Mouse (Mus musculus): Measurements from ENCODE around the gene Gpx5.

Gpx5 gene

DNA sequence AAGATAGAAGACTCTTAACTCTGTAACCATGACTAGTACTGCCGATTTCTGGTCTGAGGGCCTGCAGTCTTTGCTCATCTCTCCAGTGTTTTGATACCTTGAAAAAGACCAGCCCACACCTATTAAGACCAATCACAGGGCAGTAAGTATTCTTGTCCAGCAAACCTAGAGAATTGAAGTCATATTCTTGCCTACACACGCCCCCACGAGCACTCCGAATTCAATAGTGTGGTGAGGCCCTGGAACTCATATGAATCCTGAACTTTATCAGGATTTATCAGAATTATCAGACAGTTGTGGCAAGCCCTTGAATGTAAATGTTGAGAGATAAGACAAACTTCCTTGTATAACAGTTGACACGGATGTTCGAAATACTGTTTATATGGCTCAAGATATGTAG, at the start of gene Gpx5:
Gene Gpx5 (minus strand): TSS at position 101 of the 400 bp plus-strand sequence.
- DNase-seq (ENCODE audit: low spot score in 2 of 2): no peak

DNA sequence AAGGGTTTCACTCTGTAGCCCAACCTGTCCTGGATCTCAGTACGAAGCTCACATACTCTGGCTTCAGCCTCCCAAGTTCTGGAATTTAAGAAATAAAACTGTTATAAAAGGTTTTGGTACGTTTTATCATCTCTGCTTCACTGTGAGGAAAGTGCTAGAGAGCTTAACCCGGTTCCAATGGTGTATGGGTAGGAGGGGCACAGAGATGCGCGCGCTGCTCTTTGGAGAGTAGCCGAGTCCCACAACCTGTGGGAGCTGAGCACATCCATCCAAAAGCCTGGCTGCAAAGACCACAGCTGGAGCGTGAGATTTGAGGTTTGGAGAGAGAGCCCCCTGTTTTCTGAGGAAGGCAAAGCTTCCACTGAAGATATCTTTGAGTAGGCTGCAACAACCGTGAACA, 34.9 kb upstream of the Gpx5 start:
- DNase-seq (ENCODE audit: low spot score in 2 of 2): no peak

DNA sequence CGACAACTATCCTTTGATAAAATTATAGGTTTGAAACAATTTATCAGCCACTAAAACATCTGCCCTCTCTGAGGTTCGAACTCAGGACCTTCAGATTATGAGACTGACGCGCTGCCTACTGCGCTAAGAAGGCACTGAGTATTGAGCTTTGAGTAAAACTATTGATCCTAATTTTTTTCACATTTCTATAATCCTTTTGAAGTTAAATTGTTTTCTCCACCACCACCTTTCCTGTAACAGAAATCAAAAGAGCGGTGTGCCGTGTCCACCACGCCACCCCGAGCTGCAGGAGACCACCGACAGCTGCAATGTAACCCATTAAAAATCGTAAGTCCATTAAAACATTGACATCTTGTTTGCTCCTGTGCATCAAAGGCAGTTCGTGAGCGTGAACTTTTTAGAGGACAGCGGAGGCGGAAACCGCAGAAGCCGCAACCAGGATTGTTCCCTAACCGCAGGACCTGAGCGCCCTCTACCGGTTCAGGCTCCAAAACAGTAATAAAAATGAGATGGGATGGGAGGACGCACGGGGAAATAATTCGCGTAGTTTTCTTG, 34.2 kb upstream of the Gpx5 start:
- DNase-seq (ENCODE audit: low spot score in 2 of 2): peak; percentile 48 to 77

DNA sequence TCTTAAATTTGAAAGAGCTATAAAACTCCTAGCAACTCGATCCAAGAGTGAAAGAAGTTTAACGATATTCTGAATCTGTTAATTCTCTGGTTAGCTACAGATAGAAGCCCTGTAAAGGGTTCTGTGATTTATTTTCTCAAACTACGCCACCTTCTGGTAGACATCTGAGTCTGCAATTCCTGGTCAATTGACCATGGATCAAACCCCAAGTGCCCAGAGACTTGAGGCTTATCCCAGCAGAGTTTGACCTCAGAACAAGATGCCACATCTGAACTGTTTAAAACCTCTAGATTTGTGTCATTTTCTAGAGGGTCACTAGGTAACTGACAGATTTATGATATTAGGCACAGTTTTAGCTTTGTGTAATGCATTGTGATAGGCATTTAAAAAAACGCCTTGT, 33.7 kb upstream of the Gpx5 start:
- DNase-seq (ENCODE audit: low spot score in 2 of 2): peak in 1 of 2 experiments; percentile 6

DNA sequence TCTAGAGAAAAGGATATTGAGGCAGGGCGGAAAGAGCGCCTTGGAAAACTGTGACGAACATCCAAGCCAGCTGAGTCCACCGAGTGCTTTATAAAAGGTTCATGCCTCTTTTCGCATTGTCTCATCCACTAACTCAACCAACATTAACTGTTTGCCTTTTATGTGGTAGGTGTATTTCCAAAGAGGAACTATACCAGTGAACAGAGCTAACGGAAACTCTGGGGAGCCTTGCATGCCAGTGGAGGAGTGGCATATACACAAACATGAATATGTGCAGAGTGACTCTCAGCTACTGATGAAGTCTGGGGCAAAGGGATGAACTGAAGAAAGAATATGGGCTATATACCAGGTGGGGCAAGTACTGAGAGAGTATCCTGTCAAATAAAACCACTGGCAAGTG, 30.9 kb upstream of the Gpx5 start:
- DNase-seq (ENCODE audit: low spot score in 2 of 2): no peak

DNA sequence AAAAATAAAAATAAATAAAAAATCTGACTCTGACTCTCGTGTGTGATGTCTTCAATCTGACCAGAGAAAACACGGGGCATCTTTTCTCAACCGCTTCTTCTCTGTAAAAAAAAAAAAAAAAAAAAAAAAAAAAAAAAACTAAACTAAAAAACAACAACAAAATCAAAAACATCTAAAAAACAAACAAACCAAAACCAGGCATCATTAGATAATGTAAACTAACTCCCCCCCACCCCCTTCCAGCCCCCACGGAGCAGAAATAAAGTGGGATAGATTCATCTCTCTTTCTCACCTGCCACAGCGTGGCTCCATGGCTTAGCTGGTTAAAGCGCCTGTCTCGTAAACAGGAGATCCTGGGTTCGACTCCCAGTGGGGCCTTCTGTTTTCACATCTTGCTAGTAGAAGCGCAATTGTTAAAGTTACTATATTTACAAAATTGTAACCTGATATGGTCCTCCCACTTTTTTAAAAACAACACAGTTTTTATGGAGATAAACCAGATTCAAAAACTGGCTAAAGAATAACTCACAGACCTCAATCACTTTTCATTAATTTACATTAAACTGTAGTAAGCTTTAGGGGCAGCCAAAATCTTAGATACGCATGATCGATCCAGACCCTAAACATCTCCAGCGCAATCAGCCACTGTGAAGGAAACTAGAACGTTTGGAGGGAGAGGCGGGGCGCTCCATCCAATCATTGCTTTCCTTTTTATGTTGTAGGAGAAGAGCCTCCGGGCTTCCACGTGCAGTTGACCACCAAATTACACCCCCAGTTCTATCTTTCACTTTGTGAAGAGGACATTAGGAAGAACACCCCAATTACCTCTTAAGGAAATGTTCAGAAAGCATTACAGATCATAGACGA, 30.2 kb upstream of the Gpx5 start:
- DNase-seq (ENCODE audit: low spot score in 2 of 2): no peak

DNA sequence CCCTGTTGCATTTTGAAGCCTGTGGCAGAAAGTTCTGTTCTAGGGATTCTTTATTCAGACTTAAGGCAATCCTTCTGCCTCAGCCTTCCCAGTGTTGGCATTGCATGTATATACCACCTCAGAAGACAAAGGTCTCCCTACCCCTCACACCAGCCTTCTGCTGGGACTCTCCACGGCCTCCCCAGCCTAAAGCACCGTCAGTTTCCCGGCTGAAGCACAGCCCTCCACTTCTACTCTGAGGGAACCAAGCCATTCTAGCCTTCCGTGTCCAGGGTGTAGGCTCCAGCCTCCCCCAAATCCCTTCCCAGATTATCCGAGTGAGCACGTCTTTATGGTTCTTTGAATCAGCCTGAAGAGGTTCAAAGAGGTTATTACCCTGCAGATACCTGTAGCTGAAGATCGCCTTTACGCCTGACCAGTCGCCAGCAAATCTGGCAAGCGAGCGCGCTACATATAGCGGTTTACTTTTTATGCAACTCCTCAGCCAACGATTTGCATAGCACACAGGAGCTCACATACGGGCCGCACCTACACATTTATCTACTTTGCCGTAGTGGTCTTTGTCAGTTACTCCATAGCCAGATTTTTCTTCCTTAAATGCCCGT, 29.5 kb upstream of the Gpx5 start:
- no peak for DNase-seq (ENCODE audit: low spot score in 2 of 2)

DNA sequence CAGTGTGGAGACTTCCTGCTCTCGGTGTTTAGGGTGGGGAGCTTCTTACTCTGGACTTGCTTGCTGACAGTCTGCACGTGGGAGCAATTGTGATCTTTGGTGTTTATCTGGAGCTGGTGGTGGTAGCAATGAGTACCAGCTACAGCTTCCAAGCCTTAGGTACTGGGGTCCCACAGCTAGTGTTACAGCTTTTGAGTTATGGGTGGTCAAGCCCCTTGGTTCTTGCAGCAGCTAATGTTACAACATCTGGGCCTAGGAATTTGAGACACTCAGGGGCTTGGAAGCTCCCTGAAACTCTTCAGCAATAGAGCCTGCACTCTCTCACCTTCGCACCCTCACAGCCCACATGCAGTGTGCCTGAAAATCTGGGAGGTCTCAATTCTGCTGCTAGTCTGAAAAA, 27.7 kb upstream of the Gpx5 start:
- DNase-seq (ENCODE audit: low spot score in 2 of 2): no peak

DNA sequence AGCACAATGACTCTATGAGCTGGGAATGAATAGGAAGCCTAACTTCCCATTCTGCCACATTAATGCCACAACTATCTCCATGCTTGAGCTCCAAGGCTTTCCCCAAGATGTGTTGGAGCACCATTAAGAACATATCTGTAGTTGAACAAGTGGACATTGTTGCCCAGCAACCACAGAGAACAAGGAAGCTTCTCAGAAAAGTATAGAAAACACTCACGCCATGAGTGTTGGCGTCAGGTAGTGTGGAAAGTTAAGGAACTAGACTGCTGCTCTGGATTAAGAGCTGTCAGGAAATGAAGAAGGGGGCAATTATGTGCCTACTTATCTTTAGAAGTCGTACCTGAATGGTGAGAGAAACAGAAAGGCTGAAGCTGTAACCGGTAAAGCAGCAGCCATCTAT, 21.4 kb upstream of the Gpx5 start:
- no peak for DNase-seq (ENCODE audit: low spot score in 2 of 2)

DNA sequence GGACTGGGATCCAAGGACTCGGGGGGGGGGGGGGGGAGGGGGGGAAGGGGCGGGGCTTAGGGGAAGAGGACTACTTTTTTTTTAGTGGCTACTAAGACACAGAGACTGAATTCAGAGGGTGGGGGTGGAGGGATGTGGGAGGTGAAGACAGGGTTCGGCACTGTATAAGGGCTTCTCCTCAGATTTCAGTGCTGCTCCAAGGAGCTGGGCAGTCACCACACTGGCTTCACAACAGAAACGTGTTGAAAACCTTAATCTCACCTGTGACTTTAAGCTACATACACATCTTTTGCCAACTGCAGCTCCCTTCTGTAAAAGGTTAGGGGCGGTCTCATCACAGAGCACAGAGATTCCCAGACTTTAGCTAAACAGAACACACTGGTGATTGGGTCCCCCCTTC, 20.3 kb upstream of the Gpx5 start:
- DNase-seq (ENCODE audit: low spot score in 2 of 2): no peak

DNA sequence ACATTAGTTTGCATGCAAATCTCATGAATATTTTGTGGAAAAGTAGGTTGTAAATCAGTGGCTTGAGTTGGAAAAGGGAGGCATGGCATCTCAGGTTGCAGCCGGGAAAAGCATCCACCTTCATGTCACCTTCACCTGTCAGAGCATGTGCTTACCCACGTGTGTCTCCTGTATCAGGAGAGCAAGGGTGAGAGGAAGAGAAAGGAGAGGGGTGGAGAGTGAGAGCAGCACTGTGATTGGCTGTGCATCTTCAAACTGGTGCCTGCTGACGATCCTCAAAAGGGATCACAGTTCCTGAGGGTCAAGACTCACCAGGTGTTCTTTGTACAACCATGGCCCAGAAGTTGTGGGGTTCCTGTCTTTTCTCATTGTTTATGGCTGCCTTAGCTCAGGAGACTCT, 19.4 kb upstream of the Gpx5 start, which contains the start of gene Gpx6:
Gene Gpx6 (plus strand): TSS at position 200 of the 400 bp plus-strand sequence.
- DNase-seq (ENCODE audit: low spot score in 2 of 2): no peak

DNA sequence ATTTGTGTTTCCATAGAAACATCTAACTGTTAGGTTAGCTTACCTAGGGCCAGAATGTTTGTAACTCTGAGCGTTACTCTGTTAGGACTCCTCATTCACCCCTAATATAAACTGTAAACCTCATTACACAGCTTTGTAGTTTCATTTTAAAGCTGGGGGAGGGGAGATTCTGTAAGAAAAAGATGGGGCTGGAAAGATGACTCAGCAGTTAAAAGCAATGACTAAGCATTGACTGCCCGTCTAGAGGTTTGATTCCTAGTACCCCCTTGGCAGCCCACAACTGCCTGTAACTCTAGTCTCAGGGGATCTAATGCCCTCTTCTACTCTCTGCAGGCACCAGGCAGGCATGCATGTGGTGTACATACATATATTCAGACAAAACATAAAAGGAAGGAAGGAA, 17.3 kb upstream of the Gpx5 start:
- no peak for DNase-seq (ENCODE audit: low spot score in 2 of 2)

DNA sequence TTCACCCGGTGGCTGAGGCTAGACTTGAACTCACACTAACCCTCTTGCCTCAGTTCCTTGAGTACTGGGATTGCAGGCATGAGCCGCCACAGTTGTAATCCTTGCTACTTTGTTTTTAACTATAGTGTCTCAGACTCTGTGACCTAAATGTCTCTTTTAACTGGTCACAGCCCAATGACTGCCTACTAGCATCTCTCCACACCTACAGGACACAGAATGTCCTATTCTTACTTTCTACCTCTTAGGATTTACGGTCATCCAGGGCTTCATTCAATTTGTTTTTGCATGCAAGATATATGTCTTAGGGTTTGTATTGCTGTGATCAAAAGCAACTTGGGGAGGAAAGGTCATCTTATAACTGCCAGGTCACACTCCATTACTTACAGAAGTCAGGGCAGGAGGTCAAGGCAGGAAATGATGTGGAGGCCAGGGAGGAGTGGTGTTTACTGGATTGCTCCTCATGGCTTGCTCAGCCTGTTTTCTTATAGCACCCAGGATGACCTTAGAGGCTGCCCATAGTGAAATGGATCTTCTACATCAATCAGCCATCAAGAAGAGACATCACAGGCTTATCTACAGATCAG, 12.0 kb upstream of the Gpx5 start:
- DNase-seq (ENCODE audit: low spot score in 2 of 2): no peak

DNA sequence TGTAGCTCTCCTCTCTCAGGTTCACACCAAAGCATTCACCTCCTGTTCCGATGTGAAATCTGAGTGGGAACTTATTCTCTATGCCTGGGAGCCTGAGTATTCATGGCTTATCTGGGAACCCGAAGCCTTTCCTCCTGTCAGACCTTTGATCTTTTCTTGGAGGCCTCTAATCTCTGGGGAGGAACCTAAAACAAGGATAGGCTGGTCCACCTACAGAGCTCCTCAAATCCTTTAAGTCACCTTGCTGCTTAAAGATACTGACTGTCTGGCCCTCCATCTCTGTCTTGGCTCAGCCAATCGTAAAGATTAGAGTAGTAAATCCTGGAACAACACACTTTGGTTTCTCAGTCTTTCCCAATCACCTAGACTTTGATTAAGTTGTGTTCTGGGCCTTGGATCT, 6.0 kb upstream of the Gpx5 start:
- DNase-seq (ENCODE audit: low spot score in 2 of 2): no peak

DNA sequence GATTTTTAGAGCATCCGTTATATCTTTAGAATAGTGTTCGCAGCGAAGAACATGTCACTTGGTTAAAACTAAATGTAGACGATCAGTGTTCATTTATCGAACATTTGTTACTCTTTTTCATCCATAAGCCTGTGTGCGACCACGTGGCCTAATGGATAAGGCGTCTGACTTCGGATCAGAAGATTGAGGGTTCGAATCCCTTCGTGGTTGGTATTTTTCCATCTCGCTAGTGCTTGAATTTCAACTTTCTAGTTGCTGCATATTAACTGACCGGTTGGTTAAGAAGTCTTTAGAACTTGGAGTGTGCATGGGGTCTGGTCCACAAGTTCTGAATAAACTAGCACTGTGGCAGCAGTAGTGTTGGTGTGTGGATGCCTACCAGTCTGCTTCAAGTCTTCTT, 13.0 kb downstream of the Gpx5 start:
- DNase-seq (ENCODE audit: low spot score in 2 of 2): peak; percentile 54 to 90

DNA sequence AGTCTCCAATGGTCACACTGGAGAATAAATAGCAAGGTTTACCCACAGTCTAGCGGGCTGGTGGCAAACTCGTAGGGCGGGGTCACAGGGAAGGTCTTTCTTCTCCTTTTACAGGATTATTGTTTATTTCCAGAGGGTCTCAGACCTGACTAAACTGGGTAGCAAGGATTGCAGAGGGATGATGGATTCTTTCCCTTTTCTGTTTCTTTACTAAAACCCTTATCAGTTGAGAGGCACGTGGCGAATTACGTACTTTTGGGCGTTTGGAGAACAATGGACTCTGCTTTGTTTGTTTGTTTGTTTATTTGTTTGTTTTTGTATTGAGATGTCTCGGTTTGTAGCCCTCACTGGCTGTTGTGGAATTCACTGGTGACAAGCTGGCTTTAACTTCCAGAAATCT, 13.5 kb downstream of the Gpx5 start:
- DNase-seq (ENCODE audit: low spot score in 2 of 2): no peak

DNA sequence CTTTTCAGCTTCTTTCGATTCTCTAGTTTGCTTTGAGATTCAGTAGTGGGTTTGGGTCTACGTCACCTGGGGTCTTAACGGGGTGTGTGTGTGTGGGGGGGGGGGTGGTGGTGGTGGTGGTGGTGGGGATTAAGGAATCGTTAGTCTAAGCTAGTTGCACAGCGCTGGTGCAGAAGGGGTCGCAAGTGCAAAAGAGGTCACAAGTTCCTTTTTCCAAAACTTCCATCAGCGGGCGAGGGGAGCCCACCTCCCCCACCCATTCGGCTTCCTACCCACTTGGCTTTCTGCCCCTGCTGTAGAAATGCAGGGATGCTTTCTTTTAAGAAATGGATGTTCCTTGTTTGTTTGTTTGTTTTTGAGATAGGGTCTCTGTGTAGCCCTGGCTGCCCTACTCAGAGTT, 16.0 kb downstream of the Gpx5 start:
- DNase-seq (ENCODE audit: low spot score in 2 of 2): no peak

DNA sequence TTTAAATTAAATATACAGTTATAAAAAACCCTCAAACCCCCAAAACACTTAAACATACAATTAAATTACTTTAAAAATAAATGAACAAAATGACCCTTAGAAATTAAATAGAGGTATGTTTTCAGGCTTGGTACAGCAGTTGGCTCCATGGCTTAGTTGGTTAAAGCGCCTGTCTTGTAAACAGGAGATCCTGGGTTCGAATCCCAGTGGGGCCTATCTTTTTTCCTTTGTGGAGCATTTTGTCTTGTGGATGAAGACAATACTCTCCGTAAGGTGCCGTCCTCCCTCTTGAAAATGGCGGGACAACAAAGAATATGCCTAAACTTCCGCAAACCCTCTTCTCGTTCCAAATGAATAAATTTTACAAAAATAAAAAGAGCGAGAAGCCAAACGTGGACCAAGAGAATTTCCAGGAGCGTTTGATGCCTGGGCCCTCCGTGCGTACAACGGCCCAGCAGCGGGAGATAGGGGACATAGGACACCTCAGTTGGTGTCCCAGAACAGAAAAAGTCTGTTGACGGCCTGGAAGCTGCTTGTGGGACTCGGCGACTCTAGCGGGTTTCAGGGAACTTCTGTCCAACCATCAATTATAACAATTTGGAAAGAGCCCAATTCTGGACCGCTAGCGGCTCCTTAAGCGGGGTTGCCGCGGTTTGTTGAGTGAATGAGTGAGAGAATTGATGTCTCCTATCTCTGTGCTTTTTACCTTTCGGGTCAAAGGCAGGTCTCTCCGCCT, 16.5 kb downstream of the Gpx5 start:
- DNase-seq (ENCODE audit: low spot score in 2 of 2): peak; percentile 62 to 84

DNA sequence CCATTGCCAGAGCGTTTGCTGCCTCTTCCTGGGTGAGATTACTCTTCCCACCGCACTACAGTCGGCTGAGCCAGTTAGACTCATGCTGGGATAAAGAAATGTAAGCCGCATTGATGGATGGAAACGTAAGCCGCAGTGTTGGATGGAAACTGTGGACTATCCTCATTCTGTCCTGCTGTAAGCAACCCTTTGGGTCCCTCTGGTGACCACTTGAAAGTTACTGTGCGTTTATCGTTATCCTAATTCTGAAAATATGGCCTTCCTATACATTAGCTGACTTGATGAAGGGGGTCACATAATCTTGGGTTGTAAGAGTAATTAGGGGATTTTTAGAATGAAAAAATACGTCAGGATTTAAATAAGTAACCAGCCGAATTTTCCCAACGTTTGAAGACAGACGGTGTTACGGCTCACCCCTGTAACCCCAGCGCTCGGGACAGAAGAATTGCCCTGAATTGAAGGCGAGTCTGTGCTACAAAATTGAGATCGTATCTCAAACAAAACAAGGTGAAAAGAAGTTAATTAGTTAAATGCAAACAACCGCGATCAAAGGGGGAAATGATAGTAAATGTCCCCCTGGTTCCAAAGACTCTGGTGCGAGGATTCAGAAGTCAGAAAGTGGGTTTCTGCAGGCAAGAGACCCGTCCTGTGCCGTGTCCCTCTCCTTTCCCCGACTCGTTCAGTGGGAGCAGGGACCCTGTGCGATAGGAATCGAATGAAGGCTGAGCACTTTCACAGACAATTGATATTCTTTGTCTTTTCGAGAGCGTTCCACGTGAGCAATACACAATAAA, 17.3 kb downstream of the Gpx5 start:
- DNase-seq (ENCODE audit: low spot score in 2 of 2): peak in 1 of 2 experiments; percentile 19

DNA sequence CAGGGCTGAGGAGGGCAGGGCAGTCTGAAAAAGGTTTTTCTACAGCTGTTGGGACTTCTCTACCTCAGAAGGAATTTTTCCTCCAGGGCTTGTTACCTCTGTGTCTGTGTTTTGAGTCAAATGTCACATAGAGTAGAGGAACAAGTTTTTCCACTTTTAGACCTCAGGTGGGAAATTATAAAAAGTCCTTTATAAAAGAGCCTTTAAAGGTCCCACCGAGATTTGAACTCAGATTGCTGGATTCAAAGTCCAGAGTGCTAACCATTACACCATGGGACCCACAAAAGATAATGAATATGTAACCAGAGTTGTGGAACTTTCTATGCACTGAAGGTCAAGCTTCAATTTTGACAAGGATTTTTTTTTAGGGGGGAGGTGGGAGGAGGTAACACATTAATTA, 24.3 kb downstream of the Gpx5 start:
- DNase-seq (ENCODE audit: low spot score in 2 of 2): no peak

DNA sequence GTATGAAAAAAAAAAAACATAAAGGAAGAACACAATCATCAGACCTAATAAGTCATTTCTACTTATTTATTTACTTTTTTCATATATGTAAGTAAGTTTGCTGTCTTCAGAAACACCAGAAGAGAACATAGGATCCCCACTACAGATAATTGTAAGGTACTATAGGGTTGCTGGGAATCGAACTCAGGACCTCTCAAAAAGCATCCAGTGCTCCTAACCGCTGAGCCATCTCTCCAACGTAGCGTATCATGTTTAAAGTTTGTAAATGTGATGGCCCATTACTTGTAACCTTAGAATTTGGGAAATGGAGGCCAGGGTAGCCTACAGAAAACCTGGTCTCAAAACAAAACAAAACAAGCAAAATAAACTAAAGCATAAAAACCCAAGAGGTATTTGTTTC, 25.0 kb downstream of the Gpx5 start:
- DNase-seq (ENCODE audit: low spot score in 2 of 2): no peak

Measured in heart, adult 9 months (tissue).